Mouse (Mus musculus): ENCODE results near the gene Wdfy4.

The Wdfy4 gene

GRCm38 (mm10) chr14:33072351-33072750 is 113.0 kb downstream of the Wdfy4 start:
- DNase-seq, result no peak

GRCm38 (mm10) chr14:33067676-33068075 is 117.6 kb downstream of the Wdfy4 start:
- no peak for DNase-seq

GRCm38 (mm10) chr14:33062996-33063395 is 122.3 kb downstream of the Wdfy4 start:
- no peak for DNase-seq

- DNase-seq, result no peak
Observed at GRCm38 (mm10) chr14:33058881-33059660, 126.2 kb downstream of the Wdfy4 start.

DNA sequence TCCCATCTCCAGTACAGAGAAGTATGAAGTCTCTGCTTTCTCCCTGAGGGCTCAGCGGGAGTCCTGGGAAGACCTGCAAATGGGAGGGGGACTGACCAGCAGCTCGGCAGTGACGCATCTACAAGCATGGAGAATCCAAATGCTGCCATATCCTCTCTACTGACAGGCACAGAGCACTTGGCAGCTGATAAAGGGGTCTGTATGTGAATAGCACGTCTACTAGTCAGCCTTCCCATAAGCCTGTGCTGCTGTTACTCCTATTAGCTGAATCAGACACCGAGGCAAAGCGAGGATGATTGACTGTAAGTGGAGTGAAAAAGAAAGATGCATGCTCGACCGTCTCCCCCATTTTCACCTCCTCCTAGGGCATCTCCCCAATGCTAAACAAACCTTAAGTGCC is 131.9 kb downstream of the Wdfy4 start:
- DNase-seq, result no peak

GRCm38 (mm10) chr14:33045217-33045616 is 140.1 kb downstream of the Wdfy4 start:
- no peak for DNase-seq

DNA sequence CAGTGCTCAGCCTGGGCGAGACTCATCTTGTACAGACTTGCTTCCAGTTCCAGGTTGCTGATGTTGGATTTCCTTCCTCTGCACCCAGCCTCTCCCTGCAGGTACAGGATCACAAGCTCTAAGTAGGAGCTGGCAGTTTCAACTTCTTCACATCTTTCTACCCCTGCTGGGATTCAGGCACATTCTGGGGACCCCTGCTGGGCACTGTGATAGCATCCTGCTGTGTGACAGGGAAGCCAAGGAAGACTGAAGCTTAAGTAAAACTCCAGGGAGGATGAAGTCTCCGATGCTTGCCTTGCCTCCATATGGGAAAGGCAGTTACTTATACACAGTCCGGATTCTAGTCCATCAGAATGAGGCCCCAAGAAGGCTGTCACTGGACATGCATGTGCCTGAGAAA is 148.5 kb downstream of the Wdfy4 start:
- no peak for DNase-seq

DNA sequence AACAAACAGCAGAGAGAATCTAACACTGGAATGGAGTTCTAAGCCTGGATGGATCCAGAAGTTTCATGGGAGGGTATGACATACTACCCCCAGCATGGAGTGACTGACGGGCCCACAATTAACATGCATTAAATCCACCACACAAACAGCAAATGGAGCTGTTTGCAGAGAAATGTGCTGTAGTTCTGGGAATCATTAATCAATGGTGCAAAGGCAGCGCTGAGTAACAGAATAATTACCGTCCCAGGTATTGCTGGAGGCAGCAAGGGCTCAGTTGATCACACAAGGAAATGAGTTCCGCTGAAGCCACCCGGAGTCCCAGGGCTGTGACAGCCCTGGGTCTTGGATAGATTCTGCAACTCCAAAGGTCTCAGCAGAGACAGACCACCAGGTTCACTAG is 149.9 kb downstream of the Wdfy4 start:
- DNase-seq, result no peak

- no peak for DNase-seq
Observed at GRCm38 (mm10) chr14:33033424-33033823, 151.9 kb downstream of the Wdfy4 start.

DNA sequence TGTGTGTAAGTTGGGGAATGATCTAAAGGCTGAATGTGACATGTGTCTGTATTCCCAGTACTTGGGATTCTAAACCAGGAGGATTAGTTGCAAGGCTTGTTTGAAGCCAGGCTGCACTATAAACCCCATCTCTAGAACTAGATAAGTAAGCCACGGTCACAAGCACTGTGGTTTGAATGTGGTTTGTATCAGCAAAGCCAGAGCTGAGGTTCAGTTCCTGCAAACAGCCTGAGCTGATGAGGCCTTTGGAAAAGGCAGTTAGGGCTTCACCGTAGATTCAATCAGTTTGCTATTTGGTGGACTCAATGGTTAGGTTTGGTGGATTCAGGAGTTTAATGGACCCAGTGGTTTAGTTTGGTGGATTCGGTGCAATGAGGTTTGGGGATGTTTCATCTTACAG is 154.5 kb downstream of the Wdfy4 start:
- no peak for DNase-seq

- DNase-seq, result no peak
Observed at GRCm38 (mm10) chr14:33019606-33020005, 165.7 kb downstream of the Wdfy4 start.

GRCm38 (mm10) chr14:33019050-33019449 is 166.3 kb downstream of the Wdfy4 start:
- no peak for DNase-seq

GRCm38 (mm10) chr14:33007638-33008037 is 177.7 kb downstream of the Wdfy4 start:
- DNase-seq, result no peak

- DNase-seq, result no peak
Observed at GRCm38 (mm10) chr14:33005114-33005513, 180.2 kb downstream of the Wdfy4 start.

DNA sequence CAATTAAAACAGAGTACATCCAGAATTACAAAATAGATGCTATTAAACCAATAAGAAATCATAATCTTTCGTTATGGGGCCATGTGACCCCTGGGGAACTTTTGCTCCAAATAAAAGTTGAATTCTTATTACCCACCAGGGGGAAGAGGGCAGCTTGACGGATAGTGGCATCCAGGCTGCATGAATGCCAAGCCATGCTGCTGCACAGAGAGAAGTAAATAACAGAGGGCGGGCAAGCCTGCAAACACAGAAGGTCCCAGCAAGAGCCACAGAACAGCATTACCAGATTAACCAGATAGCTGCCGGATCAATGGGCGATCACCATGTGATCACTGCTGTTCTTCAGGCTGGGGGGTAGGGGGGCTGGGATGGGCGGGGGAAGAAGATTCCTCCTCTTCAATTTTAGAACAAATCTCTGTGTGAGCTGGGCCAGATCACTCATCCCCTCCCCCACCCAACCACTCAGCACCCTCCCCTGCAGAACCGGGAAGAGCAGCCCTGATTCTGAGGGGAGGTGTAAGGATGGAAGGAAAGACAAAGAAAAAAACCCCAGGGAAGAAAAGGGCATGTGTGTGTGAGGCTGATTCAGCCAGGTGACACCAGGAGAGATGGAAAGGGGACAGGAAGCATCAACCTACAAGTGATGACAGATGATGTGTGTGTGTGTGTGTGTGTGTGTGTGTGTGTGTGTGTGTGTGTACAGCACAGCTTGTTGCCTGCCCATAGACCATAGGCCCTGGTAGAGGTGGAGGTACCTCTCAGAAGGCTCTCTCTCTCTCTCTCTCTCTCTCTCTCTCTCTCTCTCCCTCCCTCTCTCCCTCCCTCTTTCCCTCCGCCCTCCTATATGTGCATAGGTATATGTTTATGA is 185.0 kb downstream of the Wdfy4 start:
- no peak for DNase-seq

DNA sequence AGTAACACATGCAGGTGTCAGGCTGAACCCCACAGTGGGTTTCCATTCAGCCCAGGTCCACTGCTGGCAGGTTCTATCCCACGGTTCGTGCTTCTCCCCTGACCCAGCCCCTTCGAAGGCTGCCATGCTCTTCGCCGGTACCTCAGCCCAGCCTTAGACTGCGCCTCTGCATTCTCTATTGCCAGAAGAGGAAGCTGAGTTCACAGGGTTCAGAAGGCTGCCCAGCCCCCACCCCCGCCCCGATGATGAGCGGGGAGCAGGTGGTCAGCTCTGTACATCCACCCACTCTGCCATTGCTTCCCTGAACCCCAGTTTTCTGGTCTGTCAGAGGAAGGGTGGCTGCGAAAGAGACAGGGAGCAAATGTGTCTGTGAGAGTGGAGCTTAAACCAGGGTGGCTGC is 185.8 kb downstream of the Wdfy4 start:
- no peak for DNase-seq

- no peak for DNase-seq
Observed at GRCm38 (mm10) chr14:32994954-32995636, 190.2 kb downstream of the Wdfy4 start.

- no peak for DNase-seq
Observed at GRCm38 (mm10) chr14:32991082-32991481, 194.2 kb downstream of the Wdfy4 start, which contains the start of gene Lrrc18. Lrrc18 (plus strand) TSS chr14:32991382.

DNA sequence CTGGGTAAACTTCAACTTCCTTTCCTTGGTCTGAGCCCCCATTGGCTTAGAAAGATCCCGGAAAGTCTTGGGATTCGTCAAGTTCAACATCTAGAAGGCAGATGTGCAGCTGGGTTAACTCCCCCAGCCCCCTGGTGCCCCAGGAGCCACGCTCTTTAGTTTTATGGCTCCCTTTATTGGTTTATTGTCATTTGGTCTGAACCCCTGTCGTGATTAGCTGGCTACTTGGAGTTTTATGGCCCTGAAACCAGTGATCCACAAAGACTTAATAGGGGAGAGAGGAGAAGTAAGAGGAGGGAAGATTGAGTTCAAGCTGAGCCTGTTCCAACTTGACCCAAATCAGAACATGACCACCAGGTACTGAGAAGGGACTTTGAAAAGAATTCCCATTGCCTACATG is 198.6 kb downstream of the Wdfy4 start:
- no peak for DNase-seq

DNA sequence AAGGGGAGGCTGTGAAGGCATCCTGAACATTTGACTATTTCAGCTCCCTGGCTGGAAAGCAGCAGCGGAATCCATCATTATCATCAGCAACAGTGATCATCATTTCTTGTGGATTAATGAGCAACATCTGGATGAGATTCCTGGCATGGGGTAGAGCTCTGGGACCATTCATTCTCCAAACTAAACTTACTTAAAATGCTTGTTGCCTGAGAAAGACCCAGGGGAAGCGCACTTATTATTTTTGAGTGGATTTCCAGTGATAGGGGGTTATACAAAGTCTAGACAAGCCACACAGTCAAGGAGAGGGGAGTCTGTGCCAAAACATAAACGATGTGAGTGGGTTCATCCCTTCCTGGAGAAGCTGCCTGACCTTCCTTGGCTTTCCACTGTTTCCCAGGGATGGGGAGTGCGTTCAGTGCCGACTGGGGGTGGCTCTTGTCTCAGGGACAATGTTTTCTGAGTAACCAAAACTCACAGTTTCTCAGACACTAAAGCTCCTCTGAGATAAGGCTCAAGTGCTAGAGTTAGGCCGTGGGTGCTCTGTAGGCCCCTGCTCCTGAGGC is 201.1 kb downstream of the Wdfy4 start:
- no peak for DNase-seq

DNA sequence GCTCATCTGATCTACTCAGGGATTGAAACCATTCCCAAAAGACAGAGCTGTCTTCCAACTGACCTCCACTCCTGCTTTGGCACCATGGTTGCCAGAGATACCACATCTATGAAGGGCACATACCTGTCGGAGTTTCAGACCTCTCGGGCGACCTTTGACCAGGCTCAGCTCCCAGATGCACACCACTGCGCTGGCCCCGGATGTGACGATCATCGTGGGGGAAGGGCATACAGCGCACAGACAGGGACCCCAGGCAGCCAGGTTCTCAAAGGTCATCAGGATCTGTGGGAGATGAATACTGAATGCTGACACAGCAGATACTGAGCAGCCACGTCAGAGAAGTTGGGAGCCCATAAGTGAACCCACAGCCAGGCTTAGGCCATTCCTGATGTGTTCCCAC is 214.6 kb downstream of the Wdfy4 start:
- no peak for DNase-seq

DNA sequence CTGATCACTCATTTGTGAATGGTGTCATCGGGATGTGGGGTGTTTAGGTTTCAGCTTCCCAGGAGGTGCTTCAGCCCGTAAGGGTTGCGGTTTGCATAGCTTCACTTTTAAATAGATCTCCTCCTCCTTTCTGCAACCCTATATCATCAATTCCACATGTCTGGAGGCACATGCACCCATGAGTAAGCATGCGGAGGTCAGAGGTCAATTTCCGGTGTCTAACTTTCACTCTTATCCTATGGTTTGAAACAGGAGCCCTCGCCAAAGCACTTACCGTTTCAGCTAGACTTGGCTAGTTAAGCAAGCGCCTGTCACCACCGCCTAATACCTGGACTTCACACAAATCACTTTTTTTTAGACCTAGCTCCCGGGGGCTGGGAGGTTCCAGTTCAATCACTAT is 220.6 kb downstream of the Wdfy4 start:
- no peak for DNase-seq

GRCm38 (mm10) chr14:32960481-32960880 is 224.8 kb downstream of the Wdfy4 start:
- DNase-seq, result peak; percentile 35

All from cerebellum, adult 9-10 months (tissue).